Mouse (Mus musculus): ENCODE results near the gene Frmpd3. TPM values are rescaled to one million over a fixed set of nuclear protein-coding genes. Genes with fewer than 3 reads are reported as not detected.
A peak's percentile ranks its signal among the peaks of the same experiment; 100 is the strongest.
"Not testable (repeated sequence)": the region's sequence is repeated elsewhere in the genome, so short reads cannot be mapped to it uniquely, and the experiment has no call there.

Gene Frmpd3
- polyA plus RNA-seq (2015; fragmentation: Nextera tagmentation; extraction: Ambion mirVana) = not detected in 2 replicates

GRCm38 (mm10) chrX:140341656-140342392 lies at the start of gene Frmpd3:
TSS of gene Frmpd3 (plus strand) at chrX:140342263.
- 24% methylated on average over 23 of the region's 24 CpGs for WGBS
- H3K4me3 ChIP-seq (ENCODE audit: low read length) = peak within 1 kb of the TSS; percentile 28
- no peaks in the 10 kb centered on the region for H3K36me3 ChIP-seq (ENCODE audit: control insufficient read depth, insufficient read depth, low read length)
- no peak within 1 kb of the TSS for H3K27ac ChIP-seq (ENCODE audit: low read length)
- H3K9me3 ChIP-seq (ENCODE audit: control insufficient read depth, low read length) = no peaks in the 10 kb centered on the region
- H3K27me3 ChIP-seq (replicated peaks; ENCODE audit: control insufficient read depth, insufficient read depth, low read length) = peaks cover 30% of the 10 kb centered on the region
- H3K9ac ChIP-seq (ENCODE audit: low read depth, low read length) = peak within 1 kb of the TSS; percentile 25; the same call in 1 of the 2 replicates
- H3K4me1 ChIP-seq (ENCODE audit: control insufficient read depth, insufficient read depth, low read length) = no peaks in the 10 kb centered on the region
- H3K4me2 ChIP-seq (ENCODE audit: low read depth, low read length) = peak within 1 kb of the TSS; percentile 62
- ATAC-seq = 0 out of 2 replicates have a peak, but pooled peaks have one; percentile 21

- Histone ChIP-seq H3K9ac (ENCODE audit: low read depth, low read length) (no peak overlapping the region), H3K36me3 (ENCODE audit: control insufficient read depth, insufficient read depth, low read length) (no peaks in the 10 kb centered on the region), H3K4me3 (ENCODE audit: low read length) (no peak overlapping the region), H3K4me1 (ENCODE audit: control insufficient read depth, insufficient read depth, low read length) (no peaks in the 10 kb centered on the region), H3K9me3 (ENCODE audit: control insufficient read depth, low read length) (no peaks in the 10 kb centered on the region), H3K4me2 (ENCODE audit: low read depth, low read length) (no peak overlapping the region), H3K27me3 (replicated peaks; ENCODE audit: control insufficient read depth, insufficient read depth, low read length) (peaks cover 3% of the 10 kb centered on the region; the same call in 1 of the 2 replicates), H3K27ac (ENCODE audit: low read length) (no peak overlapping the region)
- no peak for ATAC-seq
- WGBS = 79% methylated on average over 4 of the region's 4 CpGs
Measured at GRCm38 (mm10) chrX:140303731-140304130, 38.3 kb upstream of the Frmpd3 start.

GRCm38 (mm10) chrX:140305652-140306051 lies 36.4 kb upstream of the Frmpd3 start:
- 51% methylated on average over 7 of the region's 7 CpGs for WGBS
- Histone ChIP-seq H3K9ac (ENCODE audit: low read depth, low read length) (no peak overlapping the region), H3K4me3 (ENCODE audit: low read length) (no peak overlapping the region), H3K4me2 (ENCODE audit: low read depth, low read length) (no peak overlapping the region), H3K27ac (ENCODE audit: low read length) (no peak overlapping the region), H3K4me1 (ENCODE audit: control insufficient read depth, insufficient read depth, low read length) (no peaks in the 10 kb centered on the region), H3K36me3 (ENCODE audit: control insufficient read depth, insufficient read depth, low read length) (no peaks in the 10 kb centered on the region), H3K27me3 (replicated peaks; ENCODE audit: control insufficient read depth, insufficient read depth, low read length) (peaks cover 3% of the 10 kb centered on the region; the same call in 1 of the 2 replicates), H3K9me3 (ENCODE audit: control insufficient read depth, low read length) (no peaks in the 10 kb centered on the region)
- no peak for ATAC-seq

GRCm38 (mm10) chrX:140317931-140318330 lies 24.1 kb upstream of the Frmpd3 start:
- no peak for ATAC-seq
- Histone ChIP-seq H3K9ac (ENCODE audit: low read depth, low read length) (no peak overlapping the region), H3K9me3 (ENCODE audit: control insufficient read depth, low read length) (no peaks in the 10 kb centered on the region), H3K4me3 (ENCODE audit: low read length) (no peak overlapping the region), H3K4me2 (ENCODE audit: low read depth, low read length) (no peak overlapping the region), H3K36me3 (ENCODE audit: control insufficient read depth, insufficient read depth, low read length) (no peaks in the 10 kb centered on the region), H3K4me1 (ENCODE audit: control insufficient read depth, insufficient read depth, low read length) (no peaks in the 10 kb centered on the region), H3K27me3 (replicated peaks; ENCODE audit: control insufficient read depth, insufficient read depth, low read length) (no peaks in the 10 kb centered on the region), H3K27ac (ENCODE audit: low read length) (no peak overlapping the region)
- WGBS = 84% methylated on average over 4 of the region's 4 CpGs

- Histone ChIP-seq H3K9ac (ENCODE audit: low read depth, low read length) (no peak overlapping the region), H3K27ac (ENCODE audit: low read length) (no peak overlapping the region), H3K36me3 (ENCODE audit: control insufficient read depth, insufficient read depth, low read length) (no peaks in the 10 kb centered on the region), H3K4me2 (ENCODE audit: low read depth, low read length) (no peak overlapping the region), H3K4me1 (ENCODE audit: control insufficient read depth, insufficient read depth, low read length) (no peaks in the 10 kb centered on the region), H3K27me3 (replicated peaks; ENCODE audit: control insufficient read depth, insufficient read depth, low read length) (no peaks in the 10 kb centered on the region), H3K9me3 (ENCODE audit: control insufficient read depth, low read length) (no peaks in the 10 kb centered on the region), H3K4me3 (ENCODE audit: low read length) (no peak overlapping the region)
- WGBS = 78% methylated on average over 6 of the region's 6 CpGs
- ATAC-seq = no peak
Measured at GRCm38 (mm10) chrX:140319131-140319530, 22.9 kb upstream of the Frmpd3 start.

- ATAC-seq; H3K36me3 ChIP-seq (ENCODE audit: control insufficient read depth, insufficient read depth, low read length); H3K9ac ChIP-seq (ENCODE audit: low read depth, low read length); H3K27me3 ChIP-seq (replicated peaks; ENCODE audit: control insufficient read depth, insufficient read depth, low read length); H3K4me3 ChIP-seq (ENCODE audit: low read length); H3K4me2 ChIP-seq (ENCODE audit: low read depth, low read length); H3K4me1 ChIP-seq (ENCODE audit: control insufficient read depth, insufficient read depth, low read length); H3K9me3 ChIP-seq (ENCODE audit: control insufficient read depth, low read length); H3K27ac ChIP-seq (ENCODE audit: low read length): not testable (repeated sequence)
- 83% methylated on average over 1 of the region's 1 CpGs for WGBS
Measured at GRCm38 (mm10) chrX:140320671-140321070, 21.4 kb upstream of the Frmpd3 start.

- Histone ChIP-seq H3K27me3 (replicated peaks; ENCODE audit: control insufficient read depth, insufficient read depth, low read length) (peaks cover 30% of the 10 kb centered on the region), H3K4me1 (ENCODE audit: control insufficient read depth, insufficient read depth, low read length) (no peaks in the 10 kb centered on the region), H3K9ac (ENCODE audit: low read depth, low read length) (peak overlapping the region; percentile 25; the same call in 1 of the 2 replicates), H3K4me3 (ENCODE audit: low read length) (peak overlapping the region; percentile 28), H3K27ac (ENCODE audit: low read length) (no peak overlapping the region), H3K36me3 (ENCODE audit: control insufficient read depth, insufficient read depth, low read length) (no peaks in the 10 kb centered on the region), H3K4me2 (ENCODE audit: low read depth, low read length) (peak overlapping the region; percentile 62), H3K9me3 (ENCODE audit: control insufficient read depth, low read length) (no peaks in the 10 kb centered on the region)
- 20% methylated on average over 24 of the region's 25 CpGs for WGBS
- ATAC-seq = no peak
Measured at GRCm38 (mm10) chrX:140342393-140343163, 515 bp downstream of the Frmpd3 start.

- Histone ChIP-seq H3K27ac (ENCODE audit: low read length) (no peak overlapping the region), H3K4me2 (ENCODE audit: low read depth, low read length) (no peak overlapping the region), H3K27me3 (replicated peaks; ENCODE audit: control insufficient read depth, insufficient read depth, low read length) (peaks cover 7% of the 10 kb centered on the region; the same call in 1 of the 2 replicates), H3K9me3 (ENCODE audit: control insufficient read depth, low read length) (no peaks in the 10 kb centered on the region), H3K9ac (ENCODE audit: low read depth, low read length) (no peak overlapping the region), H3K36me3 (ENCODE audit: control insufficient read depth, insufficient read depth, low read length) (no peaks in the 10 kb centered on the region), H3K4me3 (ENCODE audit: low read length) (no peak overlapping the region), H3K4me1 (ENCODE audit: control insufficient read depth, insufficient read depth, low read length) (no peaks in the 10 kb centered on the region)
- WGBS = 24% methylated on average over 4 of the region's 4 CpGs
- ATAC-seq = no peak
Measured at GRCm38 (mm10) chrX:140375628-140376027, 33.6 kb downstream of the Frmpd3 start.

- no peaks in the 10 kb centered on the region for H3K9me3 ChIP-seq (ENCODE audit: control insufficient read depth, low read length)
- no peak overlapping the region for H3K4me3 ChIP-seq (ENCODE audit: low read length)
- 0 out of 2 replicates have a peak, but pooled peaks cover 3% of the 10 kb centered on the region for H3K27me3 ChIP-seq (replicated peaks; ENCODE audit: control insufficient read depth, insufficient read depth, low read length)
- H3K36me3 ChIP-seq (ENCODE audit: control insufficient read depth, insufficient read depth, low read length) = no peaks in the 10 kb centered on the region
- no peaks in the 10 kb centered on the region for H3K4me1 ChIP-seq (ENCODE audit: control insufficient read depth, insufficient read depth, low read length)
- H3K9ac ChIP-seq (ENCODE audit: low read depth, low read length) = no peak overlapping the region
- no peak overlapping the region for H3K27ac ChIP-seq (ENCODE audit: low read length)
- no peak for ATAC-seq
- 54% methylated on average over 3 of the region's 3 CpGs for WGBS
- no peak overlapping the region for H3K4me2 ChIP-seq (ENCODE audit: low read depth, low read length)
Measured at GRCm38 (mm10) chrX:140399986-140400385, 57.9 kb downstream of the Frmpd3 start.
